Mouse (Mus musculus) brain, adult 2 months (tissue): ENCODE measurements around the gene Ezh1.
A peak's percentile ranks its signal among the peaks of the same experiment; 100 is the strongest.
"Not testable (repeated sequence)": the region's sequence is repeated elsewhere in the genome, so short reads cannot be mapped to it uniquely, and the experiment has no call there.

Source experiments
- DNase-seq: peaks from one replicate; pipeline ENCODE4 v3.0.0; 2011; ENCODE audit warnings: low read depth, low spot score

The Ezh1 gene

GRCm38 (mm10) chr11:101169301-101170107 lies 56.8 kb downstream of the Ezh1 start:
- DNase-seq: peak; percentile 54

- DNase-seq: no peak
These were observed 57.8 kb downstream of the Ezh1 start for GRCm38 (mm10) chr11:101168301-101168980.

- DNase-seq: no peak
These were observed 58.3 kb downstream of the Ezh1 start for GRCm38 (mm10) chr11:101167963-101168300.

GRCm38 (mm10) chr11:101167211-101167962 lies 58.9 kb downstream of the Ezh1 start:
- no peak for DNase-seq

- DNase-seq: no peak
These were observed 59.9 kb downstream of the Ezh1 start for GRCm38 (mm10) chr11:101166357-101166756.

GRCm38 (mm10) chr11:101164677-101165580 lies 61.3 kb downstream of the Ezh1 start:
- DNase-seq: no peak

- no peak for DNase-seq
These were observed 62.0 kb downstream of the Ezh1 start for GRCm38 (mm10) chr11:101164351-101164665.

GRCm38 (mm10) chr11:101163476-101164350 lies 62.5 kb downstream of the Ezh1 start:
- DNase-seq: no peak

GRCm38 (mm10) chr11:101162772-101163171 lies 63.5 kb downstream of the Ezh1 start:
- peak; percentile 47 for DNase-seq

- no peak for DNase-seq
These were observed 64.0 kb downstream of the Ezh1 start for GRCm38 (mm10) chr11:101162301-101162700.

GRCm38 (mm10) chr11:101161551-101161950 lies 64.7 kb downstream of the Ezh1 start:
- DNase-seq: no peak

GRCm38 (mm10) chr11:101160981-101161505 lies 65.2 kb downstream of the Ezh1 start:
- not testable (repeated sequence) for DNase-seq

- not testable (repeated sequence) for DNase-seq
These were observed 66.1 kb downstream of the Ezh1 start for GRCm38 (mm10) chr11:101160151-101160550.

- DNase-seq: peak; percentile 95
These were observed 70.4 kb downstream of the Ezh1 start, which contains the start of gene Tubg2 for GRCm38 (mm10) chr11:101155728-101156371. Gene Tubg2, plus strand, starts transcription at chr11:101155907.

- DNase-seq: no peak
These were observed 71.1 kb downstream of the Ezh1 start for GRCm38 (mm10) chr11:101155151-101155550.

- no peak for DNase-seq
These were observed 71.6 kb downstream of the Ezh1 start for GRCm38 (mm10) chr11:101154648-101155047.

GRCm38 (mm10) chr11:101152825-101153224 lies 73.4 kb downstream of the Ezh1 start:
- DNase-seq: peak; percentile 38

GRCm38 (mm10) chr11:101151063-101151462 lies 75.2 kb downstream of the Ezh1 start:
- no peak for DNase-seq
